Mouse (Mus musculus) inflammation-experienced regulatory T-cells (primary cell): Measurements from ENCODE around the gene Gm5800. TPM values are rescaled to one million over a fixed set of nuclear protein-coding genes. Genes with fewer than 3 reads are reported as not detected.

Source experiments
- polyA plus RNA-seq, 2 experiments: library from polyadenylated mRNA; unstranded; fragments of 100-300 nt; shearing (Covaris generic); gene quantifications; one replicate each; pipeline ENCODE4 v1.2.1; 2017

Gm5800 gene
- polyA plus RNA-seq, result not detected

DNA sequence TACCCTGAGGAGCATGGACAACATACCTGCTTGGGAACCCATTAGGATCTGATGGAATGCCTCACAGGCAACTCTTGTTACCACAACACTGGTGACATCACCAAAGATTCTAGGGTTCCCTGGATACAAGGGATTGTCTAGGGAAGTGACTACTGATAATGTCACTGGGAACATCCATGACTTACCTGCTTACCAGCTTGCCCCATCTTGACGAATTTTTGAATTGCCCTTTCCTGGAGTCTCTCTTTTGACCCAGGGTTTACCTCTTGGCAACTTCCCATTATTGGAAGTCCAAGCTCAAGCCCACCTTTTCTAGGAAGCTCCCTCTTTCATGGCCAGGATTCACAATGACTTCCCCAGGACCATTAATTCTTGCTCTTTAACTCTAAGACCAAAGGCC lies at the start of gene Gm5800:
Gene Gm5800 (minus strand): TSS at position 101 of the 400 bp plus-strand sequence.

GRCm38 (mm10) chr14:51695368-51695767 lies 21.6 kb downstream of the Gm5800 start, which contains the start of gene Gm17079:
Gm17079 (minus strand) TSS chr14:51695468.

Other genes with a start within 250 kb of the Gm5800 start
- under 1 TPM in 1 of 2 experiments, not detected in 1; 0.49 TPM for gene Gm5622, start 164.4 kb downstream of the Gm5800 start, polyA plus RNA-seq
- not detected for gene Gm17175, start 143.1 kb downstream of the Gm5800 start, polyA plus RNA-seq
- gene Gm17174, start 125.0 kb downstream of the Gm5800 start, polyA plus RNA-seq, result not detected
- gene Gm17078, start 105.9 kb downstream of the Gm5800 start, polyA plus RNA-seq, result not detected
- not detected for gene Gm4181, start 81.5 kb downstream of the Gm5800 start, polyA plus RNA-seq
- not detected for gene Gm17079, start 21.7 kb downstream of the Gm5800 start, polyA plus RNA-seq
- gene Ang4, start 56.4 kb upstream of the Gm5800 start, polyA plus RNA-seq, result not detected
- gene AY358078, start 82.9 kb upstream of the Gm5800 start, polyA plus RNA-seq, result under 1 TPM in 1 of 2 experiments, not detected in 1; 0.17 TPM
- gene Ear6, start 136.5 kb upstream of the Gm5800 start, polyA plus RNA-seq, result not detected
- 100 to 1,000 TPM in 1 of 2 experiments, 10 to 100 TPM in 1; 77.4 to 115 TPM for gene Mettl17, start 167.7 kb upstream of the Gm5800 start, polyA plus RNA-seq
- gene Slc39a2, start 175.7 kb upstream of the Gm5800 start, polyA plus RNA-seq, result 1 to 10 TPM in 1 of 2 experiments, under 1 TPM in 1; 0.19 to 1.1 TPM
- 10 to 100 TPM; 32.8 to 39.1 TPM for gene Ndrg2, start 197.0 kb upstream of the Gm5800 start, polyA plus RNA-seq
- gene Tppp2, start 201.2 kb upstream of the Gm5800 start, polyA plus RNA-seq, result not detected
- not detected for gene Rnase13, start 205.6 kb upstream of the Gm5800 start, polyA plus RNA-seq